Mouse (Mus musculus) bone marrow macrophage, adult 2 months (primary cell): ENCODE data around the gene Kcnn4.

Experiments used
- CTCF ChIP-seq: IDR thresholded peaks from 2 replicates; pipeline ENCODE4 v1.5.1; 2012; ENCODE audit warnings: low read depth, mild to moderate bottlenecking, low read length, moderate library complexity
- POLR2A ChIP-seq: IDR thresholded peaks from 2 replicates; pipeline ENCODE4 v1.6.1; 2012; ENCODE audit warnings: mild to moderate bottlenecking, low read depth, low read length, borderline replicate concordance

GRCm38 (mm10) chr7:24423956-24424732 is 54.1 kb downstream of the Kcnn4 start:
- TF ChIP-seq CTCF (no peak), POLR2A (no peak)
